Mouse (Mus musculus): ENCODE measurements around the gene Rffl. TPM values are rescaled to one million over a fixed set of nuclear protein-coding genes. Genes with fewer than 3 reads are reported as not detected.
A peak's percentile ranks its signal among the peaks of the same experiment; 100 is the strongest.

Gene Rffl
- polyA plus RNA-seq, 1 experiment, result 29.9 TPM

DNA sequence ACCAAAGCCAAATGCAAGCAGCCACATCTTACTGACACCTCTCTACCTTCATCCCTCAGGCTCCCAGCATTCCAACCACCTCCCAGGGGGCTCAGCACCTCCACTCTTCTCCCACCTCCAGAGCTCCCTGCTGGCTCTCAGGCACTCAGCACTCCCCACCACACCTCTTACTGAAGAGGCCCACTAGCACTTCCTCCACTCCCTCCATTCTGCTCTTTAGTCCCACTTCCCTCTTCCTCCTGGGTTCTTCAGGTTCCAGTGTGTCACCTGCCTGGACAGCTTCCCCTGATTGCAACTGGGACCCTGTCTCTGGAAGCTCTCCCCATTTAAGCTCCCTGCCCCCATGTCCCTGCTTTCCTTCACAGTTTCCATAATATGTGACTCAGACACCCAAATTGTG lies 44.2 kb downstream of the Rffl start:
- Histone ChIP-seq H3K27ac (ENCODE audit: insufficient read depth, low read length) (peak overlapping the region; percentile 26), H3K4me3 (ENCODE audit: low read depth, low read length) (no peak overlapping the region), H3K36me3 (ENCODE audit: control insufficient read depth, insufficient read depth, low read length, poor library complexity, severe bottlenecking) (no peaks in the 10 kb centered on the region), H3K27me3 (ENCODE audit: control insufficient read depth, insufficient read depth, low read length, poor library complexity, severe bottlenecking) (no peaks in the 10 kb centered on the region), H3K4me1 (ENCODE audit: control insufficient read depth, insufficient read depth, low read length) (peaks cover 9% of the 10 kb centered on the region), H3K9me3 (replicated peaks; ENCODE audit: control insufficient read depth, insufficient read depth, low read length, poor library complexity, severe bottlenecking) (no peaks in the 10 kb centered on the region), H3K9ac (ENCODE audit: low read depth, poor library complexity, severe bottlenecking) (peak overlapping the region; percentile 44)
- TF ChIP-seq EP300 (IDR thresholded peaks at IDR 0.05; ENCODE audit: insufficient read depth, low read depth, low read length) (no peak), POLR2A (IDR thresholded peaks at IDR 0.05; ENCODE audit: insufficient read depth, low read length) (no peak), CTCF (IDR thresholded peaks at IDR 0.05; ENCODE audit: low read depth, low read length) (no peak)

GRCm38 (mm10) chr11:82820788-82821456 lies 50.1 kb downstream of the Rffl start:
- H3K9ac ChIP-seq (ENCODE audit: low read depth, poor library complexity, severe bottlenecking), result no peak overlapping the region
- no peaks in the 10 kb centered on the region for H3K9me3 ChIP-seq (replicated peaks; ENCODE audit: control insufficient read depth, insufficient read depth, low read length, poor library complexity, severe bottlenecking)
- H3K27me3 ChIP-seq (ENCODE audit: control insufficient read depth, insufficient read depth, low read length, poor library complexity, severe bottlenecking), result no peaks in the 10 kb centered on the region
- no peak overlapping the region for H3K27ac ChIP-seq (ENCODE audit: insufficient read depth, low read length)
- H3K36me3 ChIP-seq (ENCODE audit: control insufficient read depth, insufficient read depth, low read length, poor library complexity, severe bottlenecking), result no peaks in the 10 kb centered on the region
- TF ChIP-seq POLR2A (IDR thresholded peaks at IDR 0.05; ENCODE audit: insufficient read depth, low read length) (no peak), CTCF (IDR thresholded peaks at IDR 0.05; ENCODE audit: low read depth, low read length) (no peak), EP300 (IDR thresholded peaks at IDR 0.05; ENCODE audit: insufficient read depth, low read depth, low read length) (no peak)
- H3K4me3 ChIP-seq (ENCODE audit: low read depth, low read length), result no peak overlapping the region
- H3K4me1 ChIP-seq (ENCODE audit: control insufficient read depth, insufficient read depth, low read length), result peaks cover 2% of the 10 kb centered on the region

DNA sequence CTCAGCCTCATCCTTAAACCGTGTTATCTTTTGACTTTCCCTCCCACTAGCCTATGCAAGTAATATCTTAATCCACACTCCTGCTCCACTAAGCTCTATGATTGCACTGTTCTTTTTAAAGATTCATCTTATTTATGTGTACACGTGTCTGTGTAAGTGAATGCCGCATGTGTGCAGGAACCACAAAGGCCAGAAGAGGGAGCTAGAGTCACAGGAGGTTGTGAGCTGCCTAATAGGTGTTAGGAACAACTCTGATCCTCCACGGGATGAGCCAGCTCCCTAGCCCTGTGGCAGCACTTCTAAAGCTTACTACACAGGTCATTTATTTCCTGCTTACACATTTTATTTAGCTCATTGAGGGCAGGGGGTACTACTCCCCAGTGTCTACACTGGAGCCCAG lies 51.7 kb downstream of the Rffl start:
- no peak overlapping the region for H3K9ac ChIP-seq (ENCODE audit: low read depth, poor library complexity, severe bottlenecking)
- H3K4me3 ChIP-seq (ENCODE audit: low read depth, low read length), result no peak overlapping the region
- no peaks in the 10 kb centered on the region for H3K9me3 ChIP-seq (replicated peaks; ENCODE audit: control insufficient read depth, insufficient read depth, low read length, poor library complexity, severe bottlenecking)
- H3K27me3 ChIP-seq (ENCODE audit: control insufficient read depth, insufficient read depth, low read length, poor library complexity, severe bottlenecking), result no peaks in the 10 kb centered on the region
- H3K4me1 ChIP-seq (ENCODE audit: control insufficient read depth, insufficient read depth, low read length), result peaks cover 2% of the 10 kb centered on the region
- no peak overlapping the region for H3K27ac ChIP-seq (ENCODE audit: insufficient read depth, low read length)
- no peaks in the 10 kb centered on the region for H3K36me3 ChIP-seq (ENCODE audit: control insufficient read depth, insufficient read depth, low read length, poor library complexity, severe bottlenecking)
- TF ChIP-seq POLR2A (IDR thresholded peaks at IDR 0.05; ENCODE audit: insufficient read depth, low read length) (no peak), CTCF (IDR thresholded peaks at IDR 0.05; ENCODE audit: low read depth, low read length) (peak; percentile 83)

- TF ChIP-seq POLR2A (IDR thresholded peaks at IDR 0.05; ENCODE audit: insufficient read depth, low read length), result no peak
- no peak for TF ChIP-seq EP300 (IDR thresholded peaks at IDR 0.05; ENCODE audit: insufficient read depth, low read depth, low read length)
- TF ChIP-seq CTCF (IDR thresholded peaks at IDR 0.05; ENCODE audit: low read depth, low read length), result no peak
- Histone ChIP-seq H3K4me1 (ENCODE audit: control insufficient read depth, insufficient read depth, low read length) (no peaks in the 10 kb centered on the region), H3K27ac (ENCODE audit: insufficient read depth, low read length) (no peak overlapping the region), H3K9me3 (replicated peaks; ENCODE audit: control insufficient read depth, insufficient read depth, low read length, poor library complexity, severe bottlenecking) (no peaks in the 10 kb centered on the region), H3K36me3 (ENCODE audit: control insufficient read depth, insufficient read depth, low read length, poor library complexity, severe bottlenecking) (peaks cover 6% of the 10 kb centered on the region), H3K27me3 (ENCODE audit: control insufficient read depth, insufficient read depth, low read length, poor library complexity, severe bottlenecking) (no peaks in the 10 kb centered on the region), H3K9ac (ENCODE audit: low read depth, poor library complexity, severe bottlenecking) (no peak overlapping the region), H3K4me3 (ENCODE audit: low read depth, low read length) (no peak overlapping the region)
These were observed 62.5 kb downstream of the Rffl start for GRCm38 (mm10) chr11:82808485-82808884.

- no peaks in the 10 kb centered on the region for H3K27me3 ChIP-seq (ENCODE audit: control insufficient read depth, insufficient read depth, low read length, poor library complexity, severe bottlenecking)
- H3K9me3 ChIP-seq (replicated peaks; ENCODE audit: control insufficient read depth, insufficient read depth, low read length, poor library complexity, severe bottlenecking), result no peaks in the 10 kb centered on the region
- H3K4me1 ChIP-seq (ENCODE audit: control insufficient read depth, insufficient read depth, low read length), result no peaks in the 10 kb centered on the region
- no peak overlapping the region for H3K4me3 ChIP-seq (ENCODE audit: low read depth, low read length)
- no peak for TF ChIP-seq EP300 (IDR thresholded peaks at IDR 0.05; ENCODE audit: insufficient read depth, low read depth, low read length)
- no peak for TF ChIP-seq CTCF (IDR thresholded peaks at IDR 0.05; ENCODE audit: low read depth, low read length)
- TF ChIP-seq POLR2A (IDR thresholded peaks at IDR 0.05; ENCODE audit: insufficient read depth, low read length), result no peak
- H3K9ac ChIP-seq (ENCODE audit: low read depth, poor library complexity, severe bottlenecking), result no peak overlapping the region
- no peak overlapping the region for H3K27ac ChIP-seq (ENCODE audit: insufficient read depth, low read length)
- H3K36me3 ChIP-seq (ENCODE audit: control insufficient read depth, insufficient read depth, low read length, poor library complexity, severe bottlenecking), result peaks cover 17% of the 10 kb centered on the region
These were observed 63.6 kb downstream of the Rffl start for GRCm38 (mm10) chr11:82807370-82807769.

- peaks cover 24% of the 10 kb centered on the region for H3K36me3 ChIP-seq (ENCODE audit: control insufficient read depth, insufficient read depth, low read length, poor library complexity, severe bottlenecking)
- no peaks in the 10 kb centered on the region for H3K9me3 ChIP-seq (replicated peaks; ENCODE audit: control insufficient read depth, insufficient read depth, low read length, poor library complexity, severe bottlenecking)
- H3K9ac ChIP-seq (ENCODE audit: low read depth, poor library complexity, severe bottlenecking), result no peak overlapping the region
- no peak overlapping the region for H3K27ac ChIP-seq (ENCODE audit: insufficient read depth, low read length)
- no peaks in the 10 kb centered on the region for H3K27me3 ChIP-seq (ENCODE audit: control insufficient read depth, insufficient read depth, low read length, poor library complexity, severe bottlenecking)
- no peaks in the 10 kb centered on the region for H3K4me1 ChIP-seq (ENCODE audit: control insufficient read depth, insufficient read depth, low read length)
- TF ChIP-seq POLR2A (IDR thresholded peaks at IDR 0.05; ENCODE audit: insufficient read depth, low read length), result no peak
- TF ChIP-seq CTCF (IDR thresholded peaks at IDR 0.05; ENCODE audit: low read depth, low read length), result no peak
- TF ChIP-seq EP300 (IDR thresholded peaks at IDR 0.05; ENCODE audit: insufficient read depth, low read depth, low read length), result no peak
- H3K4me3 ChIP-seq (ENCODE audit: low read depth, low read length), result no peak overlapping the region
These were observed 64.4 kb downstream of the Rffl start for GRCm38 (mm10) chr11:82806656-82807055.

All from ES-Bruce4 (cell line).